Mouse (Mus musculus): ENCODE measurements around the gene A730071L15Rik. TPM values are rescaled to one million over a fixed set of nuclear protein-coding genes. Genes with fewer than 3 reads are reported as not detected.

The A730071L15Rik gene
- polyA plus RNA-seq, 1 experiment from 2014 or later: 0.74 TPM

- WGBS: 90% methylated on average over 8 of the region's 8 CpGs
- no peak for DNase-seq
Measured at GRCm38 (mm10) chr11:6196780-6197179, 3.0 kb upstream of the A730071L15Rik start.

GRCm38 (mm10) chr11:6198449-6198848 is 1.4 kb upstream of the A730071L15Rik start:
- no peak overlapping the region for H3K9ac ChIP-seq (replicated peaks; ENCODE audit: low read length)
- WGBS: 96% methylated on average over 4 of the region's 4 CpGs

More at GRCm38 (mm10) chr11:6196780-6197179, 3.0 kb upstream of the A730071L15Rik start:
- ATAC-seq (ENCODE audit: low FRiP score, low TSS enrichment): no peak
- no peak overlapping the region for H3K27ac ChIP-seq (replicated peaks; ENCODE audit: low read depth, low read length)
- H3K9me3 ChIP-seq (ENCODE audit: control insufficient read depth, low read length): no peaks in the 10 kb centered on the region
- H3K27me3 ChIP-seq (ENCODE audit: control insufficient read depth, insufficient read depth, low read length): no peaks in the 10 kb centered on the region
- H3K4me3 ChIP-seq (replicated peaks; ENCODE audit: low read depth, low read length): no peak overlapping the region
- H3K4me2 ChIP-seq (ENCODE audit: low read length): no peak overlapping the region
- H3K4me1 ChIP-seq (ENCODE audit: control insufficient read depth, insufficient read depth, low read length): peaks cover 21% of the 10 kb centered on the region
- H3K36me3 ChIP-seq (ENCODE audit: control insufficient read depth, insufficient read depth, low read length): peaks cover 14% of the 10 kb centered on the region
- no peak overlapping the region for H3K9ac ChIP-seq (replicated peaks; ENCODE audit: low read length)

GRCm38 (mm10) chr11:6200087-6200569 is 299 bp downstream of the A730071L15Rik start, which contains the start of gene Nudcd3:
TSS of gene Nudcd3 (minus strand) at chr11:6200415.
- H3K9ac ChIP-seq (replicated peaks; ENCODE audit: low read length): peak within 1 kb of the TSS; percentile 91
- no peaks in the 10 kb centered on the region for H3K27me3 ChIP-seq (ENCODE audit: control insufficient read depth, insufficient read depth, low read length)
- H3K9me3 ChIP-seq (ENCODE audit: control insufficient read depth, low read length): no peaks in the 10 kb centered on the region
- H3K4me3 ChIP-seq (replicated peaks; ENCODE audit: low read depth, low read length): peak within 1 kb of the TSS; percentile 99
- H3K27ac ChIP-seq (replicated peaks; ENCODE audit: low read depth, low read length): peak within 1 kb of the TSS; percentile 97
- DNase-seq: peak; percentile 94
- peak; percentile 96 for ATAC-seq (ENCODE audit: low FRiP score, low TSS enrichment)
- peaks cover 2% of the 10 kb centered on the region; the same call in 1 of the 2 replicates for H3K36me3 ChIP-seq (ENCODE audit: control insufficient read depth, insufficient read depth, low read length)
- under 1% methylated on average over 39 of the region's 39 CpGs for WGBS
- peaks cover 21% of the 10 kb centered on the region for H3K4me1 ChIP-seq (ENCODE audit: control insufficient read depth, insufficient read depth, low read length)
- peak within 1 kb of the TSS; percentile 94 for H3K4me2 ChIP-seq (ENCODE audit: low read length)

More at GRCm38 (mm10) chr11:6198449-6198848, 1.4 kb upstream of the A730071L15Rik start:
- DNase-seq: no peak
- Histone ChIP-seq H3K9me3 (ENCODE audit: control insufficient read depth, low read length) (no peaks in the 10 kb centered on the region), H3K27me3 (ENCODE audit: control insufficient read depth, insufficient read depth, low read length) (no peaks in the 10 kb centered on the region), H3K4me1 (ENCODE audit: control insufficient read depth, insufficient read depth, low read length) (peaks cover 21% of the 10 kb centered on the region), H3K4me2 (ENCODE audit: low read length) (peak overlapping the region; percentile 94), H3K4me3 (replicated peaks; ENCODE audit: low read depth, low read length) (peak overlapping the region; percentile 99), H3K36me3 (ENCODE audit: control insufficient read depth, insufficient read depth, low read length) (peaks cover 2% of the 10 kb centered on the region; the same call in 1 of the 2 replicates), H3K27ac (replicated peaks; ENCODE audit: low read depth, low read length) (no peak overlapping the region)
- no peak for ATAC-seq (ENCODE audit: low FRiP score, low TSS enrichment)

- Histone ChIP-seq H3K36me3 (ENCODE audit: control insufficient read depth, insufficient read depth, low read length) (peaks cover 2% of the 10 kb centered on the region; the same call in 1 of the 2 replicates), H3K27ac (replicated peaks; ENCODE audit: low read depth, low read length) (peak overlapping the region; percentile 97), H3K4me3 (replicated peaks; ENCODE audit: low read depth, low read length) (peak overlapping the region; percentile 99), H3K27me3 (ENCODE audit: control insufficient read depth, insufficient read depth, low read length) (no peaks in the 10 kb centered on the region), H3K4me2 (ENCODE audit: low read length) (peak overlapping the region; percentile 94), H3K4me1 (ENCODE audit: control insufficient read depth, insufficient read depth, low read length) (peaks cover 21% of the 10 kb centered on the region), H3K9ac (replicated peaks; ENCODE audit: low read length) (peak overlapping the region; percentile 91), H3K9me3 (ENCODE audit: control insufficient read depth, low read length) (no peaks in the 10 kb centered on the region)
- DNase-seq: no peak
- 23% methylated on average over 9 of the region's 9 CpGs for WGBS
- peak; percentile 41; the same call in 1 of the 2 replicates for ATAC-seq (ENCODE audit: low FRiP score, low TSS enrichment)
Measured at GRCm38 (mm10) chr11:6200570-6200969, 741 bp downstream of the A730071L15Rik start.

- no peaks in the 10 kb centered on the region for H3K27me3 ChIP-seq (ENCODE audit: control insufficient read depth, insufficient read depth, low read length)
- H3K27ac ChIP-seq (replicated peaks; ENCODE audit: low read depth, low read length): no peak overlapping the region
- no peaks in the 10 kb centered on the region for H3K9me3 ChIP-seq (ENCODE audit: control insufficient read depth, low read length)
- no peak overlapping the region for H3K4me2 ChIP-seq (ENCODE audit: low read length)
- no peak overlapping the region for H3K4me3 ChIP-seq (replicated peaks; ENCODE audit: low read depth, low read length)
- WGBS: 83% methylated on average over 2 of the region's 2 CpGs
- ATAC-seq (ENCODE audit: low FRiP score, low TSS enrichment) (no peak), DNase-seq (no peak)
- H3K4me1 ChIP-seq (ENCODE audit: control insufficient read depth, insufficient read depth, low read length): no peaks in the 10 kb centered on the region
- H3K9ac ChIP-seq (replicated peaks; ENCODE audit: low read length): no peak overlapping the region
- H3K36me3 ChIP-seq (ENCODE audit: control insufficient read depth, insufficient read depth, low read length): no peaks in the 10 kb centered on the region
Measured at GRCm38 (mm10) chr11:6207090-6207489, 7.3 kb downstream of the A730071L15Rik start.

- ATAC-seq (ENCODE audit: low FRiP score, low TSS enrichment) (no peak), DNase-seq (no peak)
- Histone ChIP-seq H3K9me3 (ENCODE audit: control insufficient read depth, low read length) (no peaks in the 10 kb centered on the region), H3K4me1 (ENCODE audit: control insufficient read depth, insufficient read depth, low read length) (no peaks in the 10 kb centered on the region), H3K36me3 (ENCODE audit: control insufficient read depth, insufficient read depth, low read length) (no peaks in the 10 kb centered on the region), H3K27ac (replicated peaks; ENCODE audit: low read depth, low read length) (no peak overlapping the region), H3K27me3 (ENCODE audit: control insufficient read depth, insufficient read depth, low read length) (no peaks in the 10 kb centered on the region), H3K4me2 (ENCODE audit: low read length) (no peak overlapping the region), H3K9ac (replicated peaks; ENCODE audit: low read length) (no peak overlapping the region), H3K4me3 (replicated peaks; ENCODE audit: low read depth, low read length) (no peak overlapping the region)
- 88% methylated on average over 1 of the region's 1 CpGs for WGBS
Measured at GRCm38 (mm10) chr11:6208158-6208557, 8.3 kb downstream of the A730071L15Rik start.

- no peak for DNase-seq
- Histone ChIP-seq H3K27me3 (ENCODE audit: control insufficient read depth, insufficient read depth, low read length) (no peaks in the 10 kb centered on the region), H3K4me2 (ENCODE audit: low read length) (no peak overlapping the region), H3K4me1 (ENCODE audit: control insufficient read depth, insufficient read depth, low read length) (no peaks in the 10 kb centered on the region), H3K4me3 (replicated peaks; ENCODE audit: low read depth, low read length) (no peak overlapping the region), H3K9me3 (ENCODE audit: control insufficient read depth, low read length) (no peaks in the 10 kb centered on the region), H3K27ac (replicated peaks; ENCODE audit: low read depth, low read length) (no peak overlapping the region), H3K36me3 (ENCODE audit: control insufficient read depth, insufficient read depth, low read length) (no peaks in the 10 kb centered on the region), H3K9ac (replicated peaks; ENCODE audit: low read length) (no peak overlapping the region)
- 65% methylated on average over 3 of the region's 3 CpGs for WGBS
- ATAC-seq (ENCODE audit: low FRiP score, low TSS enrichment): no peak
Measured at GRCm38 (mm10) chr11:6216834-6217233, 17.0 kb downstream of the A730071L15Rik start.

GRCm38 (mm10) chr11:6218189-6218896 is 18.5 kb downstream of the A730071L15Rik start:
- Histone ChIP-seq H3K9ac (replicated peaks; ENCODE audit: low read length) (no peak overlapping the region), H3K4me2 (ENCODE audit: low read length) (no peak overlapping the region), H3K9me3 (ENCODE audit: control insufficient read depth, low read length) (no peaks in the 10 kb centered on the region), H3K27me3 (ENCODE audit: control insufficient read depth, insufficient read depth, low read length) (no peaks in the 10 kb centered on the region), H3K4me3 (replicated peaks; ENCODE audit: low read depth, low read length) (no peak overlapping the region), H3K4me1 (ENCODE audit: control insufficient read depth, insufficient read depth, low read length) (no peaks in the 10 kb centered on the region), H3K27ac (replicated peaks; ENCODE audit: low read depth, low read length) (no peak overlapping the region), H3K36me3 (ENCODE audit: control insufficient read depth, insufficient read depth, low read length) (no peaks in the 10 kb centered on the region)
- ATAC-seq (ENCODE audit: low FRiP score, low TSS enrichment) (no peak), DNase-seq (no peak)
- WGBS: 90% methylated on average over 11 of the region's 11 CpGs

GRCm38 (mm10) chr11:6219967-6220366 is 20.1 kb downstream of the A730071L15Rik start:
- ATAC-seq (ENCODE audit: low FRiP score, low TSS enrichment): no peak
- H3K36me3 ChIP-seq (ENCODE audit: control insufficient read depth, insufficient read depth, low read length): no peaks in the 10 kb centered on the region
- DNase-seq: no peak

More at GRCm38 (mm10) chr11:6219967-6220366, 20.1 kb downstream of the A730071L15Rik start:
- Histone ChIP-seq H3K9ac (replicated peaks; ENCODE audit: low read length) (no peak overlapping the region), H3K27ac (replicated peaks; ENCODE audit: low read depth, low read length) (no peak overlapping the region), H3K9me3 (ENCODE audit: control insufficient read depth, low read length) (no peaks in the 10 kb centered on the region), H3K4me2 (ENCODE audit: low read length) (no peak overlapping the region), H3K4me3 (replicated peaks; ENCODE audit: low read depth, low read length) (no peak overlapping the region), H3K27me3 (ENCODE audit: control insufficient read depth, insufficient read depth, low read length) (no peaks in the 10 kb centered on the region), H3K4me1 (ENCODE audit: control insufficient read depth, insufficient read depth, low read length) (no peaks in the 10 kb centered on the region)
- WGBS: 68% methylated on average over 6 of the region's 6 CpGs

All from midbrain, embryonic 14.5 days (tissue).